Mouse (Mus musculus) ES-Bruce4 (cell line): ENCODE data around the gene Myo15b.

Source experiments
- CTCF ChIP-seq: IDR thresholded peaks from one replicate; pipeline ENCODE4 v1.8.1; 2011; ENCODE audit warnings: low read depth, low read length
- EP300 ChIP-seq: IDR thresholded peaks from 2 replicates; pipeline ENCODE4 v1.6.1; 2011; ENCODE audit warnings: low read depth, low read length; ENCODE audit not compliant: insufficient read depth
- POLR2A ChIP-seq: IDR thresholded peaks from one replicate; pipeline ENCODE4 v1.8.1; 2011; ENCODE audit warnings: low read length; ENCODE audit not compliant: insufficient read depth

DNA sequence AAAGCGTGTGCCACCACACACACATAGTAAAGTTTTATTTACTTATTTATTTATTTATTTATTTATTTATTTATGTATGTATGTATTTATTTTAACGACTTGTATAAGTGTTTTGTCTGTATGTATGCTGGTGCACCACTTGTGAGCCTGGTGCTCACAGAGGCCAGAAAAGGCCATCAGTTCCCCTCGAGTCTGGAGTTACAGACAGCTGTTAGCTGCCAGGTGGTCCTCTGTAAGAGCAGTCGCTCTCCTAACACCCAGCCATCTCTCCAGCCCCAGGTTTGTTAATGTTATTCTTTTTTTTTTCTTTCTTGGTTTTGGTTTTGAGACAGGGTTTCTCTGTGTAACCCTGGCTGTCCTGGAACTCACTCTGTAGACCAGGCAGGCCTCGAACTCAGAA lies 60.4 kb downstream of the Myo15b start:
- TF ChIP-seq CTCF = no peak
- no peak for TF ChIP-seq POLR2A
- no peak for TF ChIP-seq EP300
